8 mouse cellular contexts compared by ENCODE assay signal in genomic region chr5:146844945-146845365, GRCm38 (mm10). TPM values are rescaled to one million over a fixed set of nuclear protein-coding genes. Genes with fewer than 3 reads are reported as not detected.
DNase-seq lines count a peak whose midpoint lies in the region; ATAC-seq lines count a peak whose summit lies in the region.

TSS of gene Rasl11a (plus strand) at chr5:146845071.

- peak within 1 kb of the TSS; percentile 80 for H3K9ac ChIP-seq in hindbrain, embryonic 13.5 days

- whole genome bisulfite sequencing in hindbrain, embryonic 13.5 days: 0% methylated on average over 40 of the region's 40 CpGs

- peak within 1 kb of the TSS; percentile 97 for H3K4me2 ChIP-seq in hindbrain, embryonic 13.5 days

- no peaks in the 10 kb centered on the region for H3K36me3 ChIP-seq in hindbrain, embryonic 13.5 days

- H3K27me3 ChIP-seq in hindbrain, embryonic 13.5 days: no peaks in the 10 kb centered on the region

- ATAC-seq in common myeloid progenitor, adult 5-6 weeks (replicated peaks; ENCODE audit: low read depth, poor library complexity, severe bottlenecking): peak; percentile 88
- peak; percentile 92 for ATAC-seq in hindbrain, embryonic 13.5 days (ENCODE audit: low FRiP score)

- H3K9me3 ChIP-seq in hindbrain, embryonic 13.5 days: no peaks in the 10 kb centered on the region

- peak; percentile 94 to 97 for DNase-seq in adrenal gland, adult (ENCODE audit: inconsistent age in 2 of 2, low spot score in 1 of 2)
- peak; percentile 83 for DNase-seq in frontal cortex, postnatal 36 days (ENCODE audit: low spot score in 2 of 2)
- DNase-seq in layer of hippocampus, postnatal 25 days (ENCODE audit: extremely low spot score in 1 of 2, low spot score in 1 of 2): peak; percentile 62 to 63
- DNase-seq in lung, postnatal 10 days: peak; percentile 95
- peak; percentile 58 for DNase-seq in retina, adult 2 months (ENCODE audit: low read depth, low spot score)
- peak; percentile 59 to 78 for DNase-seq in urinary bladder, postnatal 36 days (ENCODE audit: low spot score in 2 of 2)

- peak within 1 kb of the TSS; percentile 80 for H3K27ac ChIP-seq in hindbrain, embryonic 13.5 days

- peaks cover 17% of the 10 kb centered on the region for H3K4me1 ChIP-seq in hindbrain, embryonic 13.5 days (replicated peaks)

- peak within 1 kb of the TSS; percentile 69 for H3K4me3 ChIP-seq in hindbrain, embryonic 13.5 days

RNA-seq across cellular contexts. Expression of gene Rasl11a, which starts in this region (rescaled TPM):
- 1.2 TPM in 2 replicates for total RNA-seq in common myeloid progenitor, adult 5-6 weeks (2017)
- 9.0 and 11.9 TPM in 2 replicates for polyA plus RNA-seq in hindbrain, embryonic 13.5 days (2015; fragmentation: Nextera tagmentation; extraction: Ambion mirVana)
- total RNA-seq in layer of hippocampus, postnatal 25 days (2021): 10 to 100 TPM; 17.4 to 17.8 TPM

Comparison
In these comparisons a context has a peak if more than half of its experiments do, and no peak if none do; other contexts are left out.
1. Peak in every context shown above with its lines: DNase-seq, ATAC-seq, H3K4me3 ChIP-seq and H3K27ac ChIP-seq.